8 mouse cellular contexts compared by ENCODE assay signal in genomic region chr3:98381677-98382245, GRCm38 (mm10). TPM values are rescaled to one million over a fixed set of nuclear protein-coding genes. Genes with fewer than 3 reads are reported as not detected.
DNase-seq lines count a peak whose midpoint lies in the region; ATAC-seq lines count a peak whose summit lies in the region.

No protein-coding gene starts in this region.

- peak overlapping the region; percentile 94 for H3K4me2 ChIP-seq in heart, embryonic 14.5 days (ENCODE audit: low read length)
- peak overlapping the region; percentile 90 for H3K4me2 ChIP-seq in forebrain, embryonic 15.5 days (replicated peaks)

- intact Hi-C loops in heart, postnatal 10 days (cut with DNase I): loop anchor here (2.0 to 5.0 kb wide), 3 partner anchors 36 to 61 kb away; no protein-coding TSS in a partner anchor

- DNase-seq in heart, postnatal 10 days: no peak
- DNase-seq in adipocyte (ENCODE audit: low spot score): peak; percentile 42
- DNase-seq in urinary bladder, postnatal 10 days (ENCODE audit: low spot score): no peak
- no peak for DNase-seq in adrenal gland, postnatal 25 days
- no peak for DNase-seq in thymus, postnatal 14 days

- peak overlapping the region; percentile 59 to 67 for H3K4me3 ChIP-seq in heart, embryonic 14.5 days (ENCODE audit: control insufficient read depth in 1 of 2, insufficient read depth in 1 of 2, low read depth in 1 of 2, low read length in 2 of 2)
- H3K4me3 ChIP-seq in forebrain, embryonic 15.5 days: peak overlapping the region; percentile 82
- peak overlapping the region; percentile 20; the same call in 1 of the 2 replicates for H3K4me3 ChIP-seq in macrophage (ENCODE audit: inconsistent target)

- no peaks in the 10 kb centered on the region for H3K36me3 ChIP-seq in heart, embryonic 14.5 days (ENCODE audit: control insufficient read depth, insufficient read depth, low read length)
- no peaks in the 10 kb centered on the region for H3K36me3 ChIP-seq in forebrain, embryonic 15.5 days
- no peaks in the 10 kb centered on the region for H3K36me3 ChIP-seq in macrophage (ENCODE audit: inconsistent target)

- peak overlapping the region; percentile 12 to 80; a peak in 2 of 4 replicates for H3K27ac ChIP-seq in heart, embryonic 14.5 days (replicated peaks in 1 of 2; ENCODE audit: control insufficient read depth in 1 of 2, insufficient read depth in 1 of 2, low read depth in 2 of 2, low read length in 2 of 2)
- H3K27ac ChIP-seq in forebrain, embryonic 15.5 days (replicated peaks): peak overlapping the region; percentile 89
- no peak overlapping the region for H3K27ac ChIP-seq in macrophage

- H3K27me3 ChIP-seq in heart, embryonic 14.5 days (ENCODE audit: control insufficient read depth, insufficient read depth, low read length): no peaks in the 10 kb centered on the region
- no peaks in the 10 kb centered on the region for H3K27me3 ChIP-seq in forebrain, embryonic 15.5 days

- ATAC-seq in heart, embryonic 14.5 days (ENCODE audit: insufficient number of reproducible peaks, insufficient read depth, low FRiP score, low read depth): no peak
- no peak; the same call in 1 of the 2 replicates for ATAC-seq in forebrain, embryonic 15.5 days (replicated peaks)

- no peaks in the 10 kb centered on the region for H3K79me2 ChIP-seq in macrophage (ENCODE audit: inconsistent target)

- 7% methylated on average over 17 of the region's 17 CpGs for WGBS in heart, embryonic 14.5 days
- WGBS in forebrain, embryonic 15.5 days: 7% methylated on average over 17 of the region's 17 CpGs
- 18% methylated on average over 17 of the region's 17 CpGs for WGBS in macrophage (ENCODE audit: missing documents)

- H3K9me3 ChIP-seq in heart, embryonic 14.5 days (ENCODE audit: control insufficient read depth, low read length): no peaks in the 10 kb centered on the region
- no peaks in the 10 kb centered on the region for H3K9me3 ChIP-seq in forebrain, embryonic 15.5 days

- H3K9ac ChIP-seq in heart, embryonic 14.5 days (ENCODE audit: low read length): peak overlapping the region; percentile 89
- H3K9ac ChIP-seq in forebrain, embryonic 15.5 days (replicated peaks): peak overlapping the region; percentile 91

- peaks cover 4 to 21% of the 10 kb centered on the region in 2 experiments for H3K4me1 ChIP-seq in heart, embryonic 14.5 days (ENCODE audit: control insufficient read depth in 2 of 2, insufficient read depth in 2 of 2, low read length in 2 of 2)
- peaks cover 22% of the 10 kb centered on the region for H3K4me1 ChIP-seq in forebrain, embryonic 15.5 days

RNA-seq across cellular contexts. Expression of gene Zfp697, which starts 0.5 kb away (rescaled TPM):
- 11.1 and 13.3 TPM in 2 replicates for polyA plus RNA-seq in heart, embryonic 14.5 days (2014; fragmentation: Nextera tagmentation; extraction: Ambion mirVana)
- total RNA-seq in heart, postnatal 10 days (2021): 1 to 10 TPM; 7.9 to 8.6 TPM
- polyA plus RNA-seq in forebrain, embryonic 15.5 days (2015; fragmentation: Nextera tagmentation; extraction: Ambion mirVana): 15.5 and 16.0 TPM in 2 replicates
- total RNA-seq in macrophage (2018; cell fraction: chromatin; rRNA removed): 10 to 100 TPM in 3 of 26 experiments, 1 to 10 TPM in 11, under 1 TPM in 12; 0.37 to 15.3 (median 1.8) TPM
- total RNA-seq in macrophage (2018; cell fraction: cytosol; rRNA removed): 1 to 10 TPM in 2 of 26 experiments, under 1 TPM in 24; 0.03 to 2.0 (median 0.21) TPM
- 1 to 10 TPM in 12 of 26 experiments, under 1 TPM in 10, not detected in 4; 0.13 to 7.2 (median 1.2) TPM for total RNA-seq in macrophage (2018; cell fraction: nucleus; rRNA removed)
- polyA plus RNA-seq in macrophage (2018): 0.20 to 1.1 TPM (median 0.27 TPM) in 3 replicates
- total RNA-seq in adrenal gland, postnatal 25 days (2021): 6.1 and 6.2 TPM in 2 replicates

RNA-seq across cellular contexts. Expression of gene Phgdh, which starts 42.0 kb away (rescaled TPM):
- 74.7 and 88.4 TPM in 2 replicates for polyA plus RNA-seq in heart, embryonic 14.5 days (2014; fragmentation: Nextera tagmentation; extraction: Ambion mirVana)
- total RNA-seq in heart, postnatal 10 days (2021): 1 to 10 TPM; 5.9 to 7.4 TPM
- 188 and 194 TPM in 2 replicates for polyA plus RNA-seq in forebrain, embryonic 15.5 days (2015; fragmentation: Nextera tagmentation; extraction: Ambion mirVana)
- 10 to 100 TPM in 1 of 26 experiments, 1 to 10 TPM in 16, under 1 TPM in 1, not detected in 8; 0.73 to 28.8 (median 2.9) TPM for total RNA-seq in macrophage (2018; cell fraction: chromatin; rRNA removed)
- total RNA-seq in macrophage (2018; cell fraction: cytosol; rRNA removed): 10 to 100 TPM in 7 of 26 experiments, 1 to 10 TPM in 18, under 1 TPM in 1; 0.99 to 15.6 (median 4.1) TPM
- 10 to 100 TPM in 3 of 26 experiments, 1 to 10 TPM in 17, under 1 TPM in 3, not detected in 3; 0.75 to 17.5 (median 5.1) TPM for total RNA-seq in macrophage (2018; cell fraction: nucleus; rRNA removed)
- polyA plus RNA-seq in macrophage (2018): 0.63 to 1.6 TPM (median 1.0 TPM) in 3 replicates
- total RNA-seq in adrenal gland, postnatal 25 days (2021): 15.4 and 17.6 TPM in 2 replicates

Comparison
In these comparisons a context has a peak if more than half of its experiments do, and no peak if none do; other contexts are left out.
1. H3K4me3 ChIP-seq: peak in every context shown above with its lines; median percentile 82 in forebrain, embryonic 15.5 days; 63 in heart, embryonic 14.5 days; 20 in macrophage.
2. RNA of gene Phgdh, which starts 42.0 kb away (polyA plus RNA-seq): 188 to 194 TPM in forebrain, embryonic 15.5 days and 74.7 to 88.4 TPM in heart, embryonic 14.5 days; 0.63 to 1.6 TPM in macrophage; every median in the first group is over 10 times any median in the second.